Mouse (Mus musculus) hindbrain, embryonic 10.5 days (tissue): Measurements from ENCODE around the gene 1700001F09Rik. TPM values are rescaled to one million over a fixed set of nuclear protein-coding genes. Genes with fewer than 3 reads are reported as not detected.
"Not testable (repeated sequence)": the region's sequence is repeated elsewhere in the genome, so short reads cannot be mapped to it uniquely, and the experiment has no call there.

Experiments
- DNase-seq: peaks from one replicate; pipeline ENCODE4 v3.0.0-alpha.2; 2017; ENCODE audit warnings: low spot score
- H3K27ac ChIP-seq: fragments of 300-500 bp; sonication (generic); 2 replicates; pipeline ENCODE4 v1.5.1; 2016; ENCODE audit warnings: mild to moderate bottlenecking, moderate library complexity
- H3K27me3 ChIP-seq: fragments of 300-500 bp; sonication (generic); 2 replicates; pipeline ENCODE4 v1.6.1; 2016; ENCODE audit warnings: mild to moderate bottlenecking; ENCODE audit not compliant: poor library complexity, insufficient read depth, severe bottlenecking
- H3K36me3 ChIP-seq: fragments of 300-500 bp; sonication (generic); 2 replicates; pipeline ENCODE4 v1.6.1; 2016; ENCODE audit warnings: mild to moderate bottlenecking, moderate library complexity
- H3K4me1 ChIP-seq: fragments of 300-500 bp; sonication (generic); replicated peaks from 2 replicates; pipeline ENCODE4 v1.6.1; 2016; ENCODE audit warnings: mild to moderate bottlenecking
- H3K4me3 ChIP-seq: fragments of 300-500 bp; sonication (generic); 2 replicates; pipeline ENCODE4 v1.5.1; 2016; ENCODE audit warnings: mild to moderate bottlenecking, moderate library complexity
- H3K9me3 ChIP-seq: fragments of 300-500 bp; sonication (generic); 2 replicates; pipeline ENCODE4 v1.6.1; 2016; ENCODE audit warnings: mild to moderate bottlenecking, moderate library complexity
- WGBS: fragments of 180-500 bp; shearing (Covaris S2); methylation state at CpG from one replicate; pipeline ENCODE4 v1.1.7; 2016; 5-methylcytosine and 5-hydroxymethylcytosine counted together
- polyA plus RNA-seq: library from polyadenylated mRNA; unstranded; fragments of >200 nt; fragmentation: Nextera tagmentation; extraction: Ambion mirVana; gene quantifications from 2 replicates; pipeline ENCODE4 v1.2.1, GENCODE M21; 2016

1700001F09Rik gene
- not detected in 2 replicates for polyA plus RNA-seq

- H3K27me3 ChIP-seq, H3K4me1 ChIP-seq, DNase-seq, H3K36me3 ChIP-seq, H3K4me3 ChIP-seq, H3K27ac ChIP-seq, H3K9me3 ChIP-seq: not testable (repeated sequence)
Observed at GRCm38 (mm10) chr14:43347711-43348110, at the start of gene 1700001F09Rik. TSS of gene 1700001F09Rik (minus strand) at chr14:43347811.

GRCm38 (mm10) chr14:43361713-43362112 is 14.1 kb upstream of the 1700001F09Rik start:
- not testable (repeated sequence) for DNase-seq, H3K27ac ChIP-seq, H3K27me3 ChIP-seq, H3K4me1 ChIP-seq, H3K36me3 ChIP-seq, H3K9me3 ChIP-seq, H3K4me3 ChIP-seq
- 87% methylated on average over 11 of the region's 11 CpGs for WGBS

GRCm38 (mm10) chr14:43359246-43359645 is 11.6 kb upstream of the 1700001F09Rik start:
- not testable (repeated sequence) for H3K36me3 ChIP-seq, H3K4me3 ChIP-seq, DNase-seq, H3K27me3 ChIP-seq, H3K4me1 ChIP-seq, H3K9me3 ChIP-seq, H3K27ac ChIP-seq
- 83% methylated on average over 1 of the region's 1 CpGs for WGBS

- not testable (repeated sequence) for H3K4me3 ChIP-seq, H3K27me3 ChIP-seq, H3K9me3 ChIP-seq, DNase-seq, H3K27ac ChIP-seq, H3K36me3 ChIP-seq, H3K4me1 ChIP-seq
Observed at GRCm38 (mm10) chr14:43357496-43357895, 9.9 kb upstream of the 1700001F09Rik start.

- H3K9me3 ChIP-seq, H3K4me1 ChIP-seq, H3K36me3 ChIP-seq, DNase-seq, H3K27ac ChIP-seq, H3K27me3 ChIP-seq, H3K4me3 ChIP-seq: not testable (repeated sequence)
- 83% methylated on average over 2 of the region's 2 CpGs for WGBS
Observed at GRCm38 (mm10) chr14:43352944-43353343, 5.3 kb upstream of the 1700001F09Rik start.

GRCm38 (mm10) chr14:43337646-43338045 is 10.0 kb downstream of the 1700001F09Rik start:
- 69% methylated on average over 1 of the region's 1 CpGs for WGBS
- not testable (repeated sequence) for H3K9me3 ChIP-seq, H3K27ac ChIP-seq, H3K4me1 ChIP-seq, H3K27me3 ChIP-seq, H3K36me3 ChIP-seq, DNase-seq, H3K4me3 ChIP-seq

- H3K27me3 ChIP-seq, H3K4me3 ChIP-seq, DNase-seq, H3K9me3 ChIP-seq, H3K4me1 ChIP-seq, H3K27ac ChIP-seq, H3K36me3 ChIP-seq: not testable (repeated sequence)
- WGBS: 95% methylated on average over 11 of the region's 11 CpGs
Observed at GRCm38 (mm10) chr14:43331362-43331880, 16.2 kb downstream of the 1700001F09Rik start.

GRCm38 (mm10) chr14:43328603-43329002 is 19.0 kb downstream of the 1700001F09Rik start:
- H3K9me3 ChIP-seq, H3K27me3 ChIP-seq, H3K4me1 ChIP-seq, H3K27ac ChIP-seq, H3K4me3 ChIP-seq, H3K36me3 ChIP-seq, DNase-seq: not testable (repeated sequence)
- WGBS: 72% methylated on average over 2 of the region's 2 CpGs

- H3K27me3 ChIP-seq, H3K9me3 ChIP-seq, H3K4me3 ChIP-seq, DNase-seq, H3K36me3 ChIP-seq, H3K27ac ChIP-seq, H3K4me1 ChIP-seq: not testable (repeated sequence)
Observed at GRCm38 (mm10) chr14:43319516-43319915, 28.1 kb downstream of the 1700001F09Rik start.

- not testable (repeated sequence) for H3K4me1 ChIP-seq, H3K4me3 ChIP-seq, DNase-seq, H3K27ac ChIP-seq, H3K27me3 ChIP-seq, H3K9me3 ChIP-seq, H3K36me3 ChIP-seq
- WGBS: 90% methylated on average over 3 of the region's 3 CpGs
Observed at GRCm38 (mm10) chr14:43293503-43293902, 54.1 kb downstream of the 1700001F09Rik start, which contains the start of gene Gm8127. TSS of gene Gm8127 (minus strand) at chr14:43293832.

Other genes starting within 250 kb of the 1700001F09Rik start
- not detected in 2 replicates for gene Gm8104, start 247.2 kb downstream of the 1700001F09Rik start, polyA plus RNA-seq
- not detected in 2 replicates for gene Gm7233, start 167.9 kb downstream of the 1700001F09Rik start, polyA plus RNA-seq
- not detected in 2 replicates for gene Gm8122, start 112.5 kb downstream of the 1700001F09Rik start, polyA plus RNA-seq
- gene Gm8126, start 89.2 kb downstream of the 1700001F09Rik start, polyA plus RNA-seq: not detected in 2 replicates
- gene Gm9732, start 72.8 kb downstream of the 1700001F09Rik start, polyA plus RNA-seq: not detected in 2 replicates
- gene Gm8127, start 54.0 kb downstream of the 1700001F09Rik start, polyA plus RNA-seq: not detected in 2 replicates
- not detected in 2 replicates for gene Gm8138, start 68.5 kb upstream of the 1700001F09Rik start, polyA plus RNA-seq
- not detected in 2 replicates for gene Gm5799, start 195.8 kb upstream of the 1700001F09Rik start, polyA plus RNA-seq
- not detected in 2 replicates for gene Gm17654, start 231.3 kb upstream of the 1700001F09Rik start, polyA plus RNA-seq